Mouse (Mus musculus): ENCODE data around the gene Hsp90ab1. TPM values are rescaled to one million over a fixed set of nuclear protein-coding genes. Genes with fewer than 3 reads are reported as not detected.

Hsp90ab1 gene
- polyA plus RNA-seq, 1 experiment from 2014 or later: 483 TPM

- ATAC-seq: no peak
- H3K36me3 ChIP-seq (ENCODE audit: control insufficient read depth, insufficient read depth): peaks cover 3% of the 10 kb centered on the region; the same call in 1 of the 2 replicates
- no peak overlapping the region for H3K4me3 ChIP-seq (ENCODE audit: low read depth, low read length)
- H3K9me3 ChIP-seq (ENCODE audit: control insufficient read depth): no peaks in the 10 kb centered on the region
- H3K4me2 ChIP-seq (replicated peaks; ENCODE audit: low read depth): no peak overlapping the region
- H3K27me3 ChIP-seq (replicated peaks; ENCODE audit: control insufficient read depth, insufficient read depth, low read length): peaks cover 63% of the 10 kb centered on the region
- 65% methylated on average over 1 of the region's 1 CpGs for WGBS
- no peak overlapping the region for H3K9ac ChIP-seq (ENCODE audit: low read depth, low read length)
- no peaks in the 10 kb centered on the region for H3K4me1 ChIP-seq (replicated peaks; ENCODE audit: control insufficient read depth, insufficient read depth, low read length)
- TF ChIP-seq CTCF (IDR thresholded peaks at IDR 0.05; ENCODE audit: low read depth): no peak
- H3K27ac ChIP-seq (ENCODE audit: low read depth, low read length): no peak overlapping the region
Observed at GRCm38 (mm10) chr17:45543115-45543514, 30.0 kb downstream of the Hsp90ab1 start.

- H3K4me3 ChIP-seq (ENCODE audit: low read depth, low read length): no peak overlapping the region
- H3K27me3 ChIP-seq (replicated peaks; ENCODE audit: control insufficient read depth, insufficient read depth, low read length): peaks cover 59% of the 10 kb centered on the region
Observed at GRCm38 (mm10) chr17:45542705-45543104, 30.4 kb downstream of the Hsp90ab1 start.

GRCm38 (mm10) chr17:45542129-45542528 is 30.9 kb downstream of the Hsp90ab1 start:
- H3K27me3 ChIP-seq (replicated peaks; ENCODE audit: control insufficient read depth, insufficient read depth, low read length): peaks cover 54% of the 10 kb centered on the region

More at GRCm38 (mm10) chr17:45542705-45543104, 30.4 kb downstream of the Hsp90ab1 start:
- Histone ChIP-seq H3K27ac (ENCODE audit: low read depth, low read length) (no peak overlapping the region), H3K9ac (ENCODE audit: low read depth, low read length) (no peak overlapping the region), H3K4me1 (replicated peaks; ENCODE audit: control insufficient read depth, insufficient read depth, low read length) (no peaks in the 10 kb centered on the region), H3K4me2 (replicated peaks; ENCODE audit: low read depth) (no peak overlapping the region), H3K36me3 (ENCODE audit: control insufficient read depth, insufficient read depth) (peaks cover 3% of the 10 kb centered on the region; the same call in 1 of the 2 replicates), H3K9me3 (ENCODE audit: control insufficient read depth) (no peaks in the 10 kb centered on the region)
- no peak for ATAC-seq
- whole genome bisulfite sequencing: 59% methylated on average over 2 of the region's 2 CpGs
- TF ChIP-seq CTCF (IDR thresholded peaks at IDR 0.05; ENCODE audit: low read depth): no peak

GRCm38 (mm10) chr17:45539664-45540063 is 33.4 kb downstream of the Hsp90ab1 start:
- Histone ChIP-seq H3K27me3 (replicated peaks; ENCODE audit: control insufficient read depth, insufficient read depth, low read length) (peaks cover 47% of the 10 kb centered on the region), H3K27ac (ENCODE audit: low read depth, low read length) (no peak overlapping the region), H3K36me3 (ENCODE audit: control insufficient read depth, insufficient read depth) (no peaks in the 10 kb centered on the region), H3K4me3 (ENCODE audit: low read depth, low read length) (no peak overlapping the region), H3K4me1 (replicated peaks; ENCODE audit: control insufficient read depth, insufficient read depth, low read length) (no peaks in the 10 kb centered on the region), H3K9ac (ENCODE audit: low read depth, low read length) (no peak overlapping the region), H3K9me3 (ENCODE audit: control insufficient read depth) (no peaks in the 10 kb centered on the region), H3K4me2 (replicated peaks; ENCODE audit: low read depth) (no peak overlapping the region)
- no peak for ATAC-seq
- no peak for TF ChIP-seq CTCF (IDR thresholded peaks at IDR 0.05; ENCODE audit: low read depth)
- 76% methylated on average over 21 of the region's 21 CpGs for WGBS

More at GRCm38 (mm10) chr17:45542129-45542528, 30.9 kb downstream of the Hsp90ab1 start:
- Histone ChIP-seq H3K4me2 (replicated peaks; ENCODE audit: low read depth) (no peak overlapping the region), H3K36me3 (ENCODE audit: control insufficient read depth, insufficient read depth) (peaks cover 3% of the 10 kb centered on the region; the same call in 1 of the 2 replicates), H3K4me3 (ENCODE audit: low read depth, low read length) (no peak overlapping the region), H3K4me1 (replicated peaks; ENCODE audit: control insufficient read depth, insufficient read depth, low read length) (no peaks in the 10 kb centered on the region), H3K9ac (ENCODE audit: low read depth, low read length) (no peak overlapping the region), H3K9me3 (ENCODE audit: control insufficient read depth) (no peaks in the 10 kb centered on the region), H3K27ac (ENCODE audit: low read depth, low read length) (no peak overlapping the region)
- ATAC-seq: no peak
- 22% methylated on average over 6 of the region's 6 CpGs for WGBS
- TF ChIP-seq CTCF (IDR thresholded peaks at IDR 0.05; ENCODE audit: low read depth): no peak

- H3K27ac ChIP-seq (ENCODE audit: low read depth, low read length): no peak overlapping the region
- 45% methylated on average over 4 of the region's 4 CpGs for WGBS
- no peak overlapping the region for H3K4me2 ChIP-seq (replicated peaks; ENCODE audit: low read depth)
- ATAC-seq: no peak
- no peaks in the 10 kb centered on the region for H3K9me3 ChIP-seq (ENCODE audit: control insufficient read depth)
- no peak overlapping the region for H3K4me3 ChIP-seq (ENCODE audit: low read depth, low read length)
- no peaks in the 10 kb centered on the region for H3K36me3 ChIP-seq (ENCODE audit: control insufficient read depth, insufficient read depth)
- no peak overlapping the region for H3K9ac ChIP-seq (ENCODE audit: low read depth, low read length)
- TF ChIP-seq CTCF (IDR thresholded peaks at IDR 0.05; ENCODE audit: low read depth): no peak
- peaks cover 36% of the 10 kb centered on the region for H3K27me3 ChIP-seq (replicated peaks; ENCODE audit: control insufficient read depth, insufficient read depth, low read length)
- no peaks in the 10 kb centered on the region for H3K4me1 ChIP-seq (replicated peaks; ENCODE audit: control insufficient read depth, insufficient read depth, low read length)
Observed at GRCm38 (mm10) chr17:45538394-45538793, 34.7 kb downstream of the Hsp90ab1 start.

- Histone ChIP-seq H3K4me3 (ENCODE audit: low read depth, low read length) (no peak overlapping the region), H3K4me2 (replicated peaks; ENCODE audit: low read depth) (no peak overlapping the region), H3K4me1 (replicated peaks; ENCODE audit: control insufficient read depth, insufficient read depth, low read length) (no peaks in the 10 kb centered on the region), H3K36me3 (ENCODE audit: control insufficient read depth, insufficient read depth) (no peaks in the 10 kb centered on the region), H3K9ac (ENCODE audit: low read depth, low read length) (no peak overlapping the region), H3K27me3 (replicated peaks; ENCODE audit: control insufficient read depth, insufficient read depth, low read length) (peaks cover 37% of the 10 kb centered on the region), H3K27ac (ENCODE audit: low read depth, low read length) (no peak overlapping the region), H3K9me3 (ENCODE audit: control insufficient read depth) (no peaks in the 10 kb centered on the region)
- no peak for TF ChIP-seq CTCF (IDR thresholded peaks at IDR 0.05; ENCODE audit: low read depth)
- ATAC-seq: no peak
- WGBS: 14% methylated on average over 5 of the region's 5 CpGs
Observed at GRCm38 (mm10) chr17:45536264-45536663, 36.8 kb downstream of the Hsp90ab1 start.

DNA sequence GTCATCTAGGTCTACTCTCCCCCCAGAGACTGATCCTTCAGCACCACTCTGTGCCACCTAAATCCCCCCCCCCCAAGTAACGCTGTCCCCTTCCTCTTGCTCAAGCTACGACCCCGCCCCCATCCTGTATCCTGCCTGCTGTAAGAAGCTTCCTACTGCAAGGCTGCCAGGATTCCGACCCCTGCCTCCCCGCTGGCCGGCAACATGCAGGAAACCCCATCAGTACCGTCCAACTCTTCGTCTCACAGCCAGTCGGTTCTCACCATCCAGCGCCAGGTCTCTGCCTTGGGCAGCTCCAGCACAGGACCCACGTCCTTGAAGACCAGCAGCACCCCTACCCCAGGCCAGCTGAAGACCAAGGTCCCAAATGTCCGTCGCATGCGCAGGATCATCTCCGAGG is 40.2 kb downstream of the Hsp90ab1 start:
- Histone ChIP-seq H3K27ac (ENCODE audit: low read depth, low read length) (no peak overlapping the region), H3K36me3 (ENCODE audit: control insufficient read depth, insufficient read depth) (no peaks in the 10 kb centered on the region), H3K4me3 (ENCODE audit: low read depth, low read length) (no peak overlapping the region), H3K27me3 (replicated peaks; ENCODE audit: control insufficient read depth, insufficient read depth, low read length) (peaks cover 50% of the 10 kb centered on the region), H3K4me2 (replicated peaks; ENCODE audit: low read depth) (no peak overlapping the region), H3K4me1 (replicated peaks; ENCODE audit: control insufficient read depth, insufficient read depth, low read length) (no peaks in the 10 kb centered on the region), H3K9ac (ENCODE audit: low read depth, low read length) (no peak overlapping the region), H3K9me3 (ENCODE audit: control insufficient read depth) (no peaks in the 10 kb centered on the region)
- TF ChIP-seq CTCF (IDR thresholded peaks at IDR 0.05; ENCODE audit: low read depth): no peak
- no peak for ATAC-seq
- 48% methylated on average over 15 of the region's 15 CpGs for WGBS
